Mouse (Mus musculus): ENCODE data around the gene Sirt1.

- TF ChIP-seq TCF12 (IDR thresholded peaks at IDR 0.05; ENCODE audit: insufficient read depth, poor library complexity, severe bottlenecking) (no peak), USF1 (IDR thresholded peaks at IDR 0.05; ENCODE audit: low read depth) (no peak), POLR2A (IDR thresholded peaks at IDR 0.05; ENCODE audit: insufficient read length, low read depth) (no peak)
These were observed 5.2 kb downstream of the Sirt1 start for GRCm38 (mm10) chr10:63376303-63376702.
